Mouse (Mus musculus) kidney, postnatal 14 days (tissue): ENCODE data around the gene Klf13.

ENCODE experiments used
- DNase-seq: peaks from one replicate; pipeline ENCODE4 v3.0.0; 2022; ENCODE audit warnings: mixed read lengths

The Klf13 gene

DNA sequence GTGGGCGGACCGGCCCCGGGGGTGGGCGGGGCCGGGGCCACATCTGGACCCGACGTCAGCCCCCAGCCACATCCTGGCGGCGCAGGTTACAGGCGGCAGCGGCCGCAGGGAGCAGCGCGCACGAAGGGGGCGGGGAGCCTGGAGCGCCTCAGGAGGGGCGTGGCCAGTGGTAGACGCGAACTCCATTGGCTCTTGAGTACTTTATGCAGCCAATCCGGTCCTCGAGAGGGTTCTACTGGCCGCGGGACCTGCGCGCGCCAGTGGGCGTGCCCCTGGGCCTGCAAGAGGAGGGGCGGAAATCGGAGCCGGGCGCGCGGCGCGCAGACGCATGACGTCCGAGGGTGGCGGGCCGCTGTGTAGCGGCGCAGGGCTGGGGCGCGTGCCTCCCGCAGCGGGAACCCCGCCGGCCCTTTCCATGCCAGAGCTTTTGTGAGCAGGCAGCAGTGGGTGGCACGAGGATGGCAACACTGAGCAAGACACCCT lies at the start of gene Klf13:
Gene Klf13, minus strand, starts transcription at position 2 of the 483 bp plus-strand sequence.
- DNase-seq, result peak; percentile 99

DNA sequence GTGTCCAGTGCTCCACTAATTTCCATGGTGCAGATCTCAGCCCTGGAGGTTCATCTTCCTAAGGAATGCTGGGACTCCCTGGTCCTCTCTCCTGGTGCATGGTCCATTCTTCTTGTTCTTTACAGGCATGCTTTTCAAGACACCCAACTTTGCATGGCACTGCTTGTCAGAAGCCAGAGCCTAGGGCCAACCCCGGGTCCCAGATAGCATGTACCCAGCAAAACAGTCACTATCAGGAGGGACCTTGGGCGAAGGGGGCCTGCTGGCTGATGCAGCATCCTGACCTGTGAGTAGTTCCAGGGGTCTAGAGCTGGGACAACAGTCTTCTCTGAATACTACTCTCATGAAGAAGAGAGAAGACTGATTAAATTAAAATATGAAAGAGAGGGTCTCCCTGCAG lies 49.7 kb upstream of the Klf13 start:
- DNase-seq, result no peak

DNA sequence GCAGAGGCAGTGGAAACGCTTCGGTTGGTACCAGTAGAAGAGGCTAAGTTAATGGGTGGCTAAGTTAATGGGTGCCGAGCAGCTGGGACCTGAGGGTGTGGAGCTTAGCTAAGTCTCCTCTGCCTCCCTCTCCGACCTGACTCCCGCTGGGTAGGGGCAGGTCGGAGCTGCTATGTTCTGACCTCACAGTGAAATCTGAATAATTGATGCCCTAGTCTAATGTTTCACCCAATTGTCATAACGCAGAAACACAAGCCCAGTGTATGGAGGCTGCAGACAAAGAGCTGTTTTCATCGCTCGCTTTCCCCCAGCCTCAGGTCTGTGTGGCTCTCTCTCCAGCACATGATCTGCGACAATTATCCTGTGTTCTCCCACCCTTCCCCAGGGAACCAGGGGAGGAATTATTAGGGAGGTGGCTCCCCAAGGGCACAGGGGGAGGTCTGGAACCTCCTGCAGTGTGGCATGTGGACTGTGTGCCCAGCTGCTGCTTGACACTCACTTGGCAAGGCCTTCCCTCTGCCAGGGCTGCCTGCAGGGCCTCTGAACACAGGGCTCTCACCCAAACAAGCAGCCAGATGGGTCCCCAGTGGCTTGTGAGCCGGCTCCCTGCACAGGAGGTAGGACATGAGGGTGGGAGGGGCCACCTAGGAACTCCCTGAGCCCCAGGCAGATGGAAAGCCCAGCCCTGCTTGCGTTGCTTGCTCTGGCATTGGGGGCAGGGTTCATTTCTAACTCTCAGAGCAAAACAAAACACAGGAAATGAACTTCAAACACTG lies 47.9 kb upstream of the Klf13 start:
- peak; percentile 78 for DNase-seq

DNA sequence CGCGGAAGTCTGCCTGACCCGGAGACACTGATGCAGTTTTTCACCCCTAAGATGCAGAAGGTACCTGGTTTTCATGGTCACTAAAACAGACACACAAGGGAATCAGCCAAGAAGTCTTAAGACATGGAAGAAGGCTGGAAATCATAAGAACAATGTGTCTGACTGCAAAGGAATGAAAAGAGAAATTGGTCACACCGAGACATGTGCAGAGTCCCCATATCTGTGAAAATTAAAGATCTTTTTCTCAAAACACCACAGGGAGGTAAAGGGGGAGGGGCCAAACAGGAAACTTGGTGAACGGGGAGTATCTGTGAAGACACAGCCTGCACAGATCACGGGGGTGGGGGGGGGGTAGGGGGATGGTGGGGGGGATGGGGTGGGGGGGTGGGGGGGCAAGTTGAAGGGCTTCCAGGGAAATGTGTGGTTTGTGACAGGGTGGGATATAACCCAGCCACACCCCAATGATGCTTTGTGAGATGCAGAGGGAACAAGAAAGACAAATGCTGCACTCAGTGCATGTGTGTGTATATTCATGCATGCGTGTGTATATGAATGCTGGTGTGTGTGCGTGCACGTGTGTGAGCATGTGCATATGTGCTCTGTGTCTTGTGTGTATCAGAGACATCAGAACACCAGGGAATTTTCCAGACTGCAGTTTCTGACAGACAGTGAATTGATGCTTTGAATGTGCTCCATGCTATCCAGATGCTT lies 47.1 kb upstream of the Klf13 start:
- DNase-seq, result no peak

DNA sequence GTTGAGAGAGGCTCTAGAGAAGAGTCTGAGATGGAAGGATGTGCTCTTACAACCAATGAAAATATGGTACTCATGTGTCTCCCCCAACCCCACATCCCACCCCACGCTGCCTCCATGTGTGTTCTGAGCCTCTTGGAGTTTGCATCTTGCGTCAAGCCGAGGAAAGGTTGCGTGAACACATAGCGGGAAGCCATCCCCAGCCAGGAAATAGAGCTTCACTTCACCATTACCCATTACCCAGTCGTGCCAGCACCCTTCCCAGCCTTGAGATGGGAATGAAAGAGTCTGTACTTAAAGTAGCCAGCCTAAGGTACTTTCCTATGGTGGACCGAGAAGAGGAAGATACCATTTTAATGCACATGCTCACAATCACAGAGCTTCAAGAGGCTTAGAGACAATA lies 46.6 kb upstream of the Klf13 start:
- no peak for DNase-seq

DNA sequence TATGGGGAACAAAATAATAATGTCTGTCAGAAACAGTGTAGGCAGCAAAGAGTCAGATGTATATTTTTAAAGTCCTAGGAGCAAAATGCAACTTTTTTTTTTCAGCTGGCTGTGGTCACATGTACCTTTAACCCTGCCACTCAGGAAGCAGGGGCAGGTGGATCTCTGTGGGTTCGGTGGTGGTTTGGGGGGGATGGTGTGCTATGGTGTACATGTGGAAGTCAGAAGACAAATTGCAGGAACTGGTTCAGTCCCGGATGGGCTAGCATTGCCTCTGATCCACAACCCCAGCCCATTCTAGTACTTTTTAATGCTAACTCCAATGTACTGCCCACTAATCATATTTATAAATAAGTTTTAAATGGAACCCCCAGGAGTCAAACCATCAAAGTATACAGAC lies 45.6 kb upstream of the Klf13 start:
- DNase-seq, result no peak

DNA sequence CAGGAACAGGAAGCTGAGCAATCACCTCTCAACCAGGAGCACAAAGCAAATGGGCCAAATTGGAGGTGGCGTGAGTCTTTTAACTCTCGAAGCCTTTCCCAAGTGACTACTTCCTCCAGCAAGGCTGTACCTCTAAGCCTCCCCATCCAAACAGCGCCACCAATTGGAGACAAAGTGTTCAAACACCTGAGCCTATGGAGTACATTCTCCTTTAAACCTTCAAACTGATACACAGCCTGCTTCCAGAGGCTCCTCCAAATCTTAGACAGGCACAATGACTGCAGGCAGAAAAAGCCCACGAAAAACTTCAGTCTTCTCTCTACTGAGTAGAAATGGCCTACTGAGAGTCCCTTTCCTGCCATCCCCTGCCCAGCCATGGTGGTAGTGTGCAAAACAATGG lies 38.9 kb upstream of the Klf13 start:
- no peak for DNase-seq

DNA sequence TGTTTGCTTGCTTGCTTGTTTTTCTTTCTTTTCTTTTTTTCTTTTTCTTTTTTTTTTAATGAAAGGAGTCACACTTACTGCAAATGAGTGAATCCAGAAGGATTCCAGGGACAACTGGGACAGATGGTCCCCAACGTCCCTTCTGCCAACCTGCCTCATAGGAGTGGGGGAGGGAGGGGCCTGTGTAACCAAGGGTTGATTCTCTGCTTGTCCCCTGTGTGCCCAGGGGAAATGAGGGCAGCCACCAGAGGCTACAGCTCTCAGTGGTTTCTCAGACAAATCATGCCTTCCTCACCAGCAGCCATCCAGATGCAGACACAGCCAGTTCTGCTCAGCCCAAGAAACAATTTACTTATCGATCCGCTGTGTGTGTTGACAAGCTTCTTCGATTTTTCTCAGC lies 32.3 kb upstream of the Klf13 start:
- DNase-seq, result no peak

DNA sequence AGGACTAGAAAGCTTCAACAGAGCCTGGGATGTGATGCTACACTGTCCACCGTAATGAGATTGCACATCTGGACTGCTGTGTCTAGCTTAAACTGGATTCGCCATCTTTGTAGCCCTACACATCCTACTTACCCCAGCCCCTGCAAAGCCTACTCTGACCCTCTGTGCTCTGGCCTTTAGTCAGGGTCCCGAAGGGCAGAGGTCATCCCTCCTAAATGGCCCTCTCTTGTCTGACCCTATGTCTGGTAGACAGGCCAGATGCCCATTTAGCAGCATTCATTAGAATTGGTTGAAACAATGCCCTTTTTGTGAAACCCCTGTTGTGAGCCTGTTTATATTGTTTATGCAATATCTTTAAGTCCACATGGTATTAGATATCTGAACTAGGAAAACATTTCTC lies 31.2 kb upstream of the Klf13 start:
- DNase-seq, result no peak

DNA sequence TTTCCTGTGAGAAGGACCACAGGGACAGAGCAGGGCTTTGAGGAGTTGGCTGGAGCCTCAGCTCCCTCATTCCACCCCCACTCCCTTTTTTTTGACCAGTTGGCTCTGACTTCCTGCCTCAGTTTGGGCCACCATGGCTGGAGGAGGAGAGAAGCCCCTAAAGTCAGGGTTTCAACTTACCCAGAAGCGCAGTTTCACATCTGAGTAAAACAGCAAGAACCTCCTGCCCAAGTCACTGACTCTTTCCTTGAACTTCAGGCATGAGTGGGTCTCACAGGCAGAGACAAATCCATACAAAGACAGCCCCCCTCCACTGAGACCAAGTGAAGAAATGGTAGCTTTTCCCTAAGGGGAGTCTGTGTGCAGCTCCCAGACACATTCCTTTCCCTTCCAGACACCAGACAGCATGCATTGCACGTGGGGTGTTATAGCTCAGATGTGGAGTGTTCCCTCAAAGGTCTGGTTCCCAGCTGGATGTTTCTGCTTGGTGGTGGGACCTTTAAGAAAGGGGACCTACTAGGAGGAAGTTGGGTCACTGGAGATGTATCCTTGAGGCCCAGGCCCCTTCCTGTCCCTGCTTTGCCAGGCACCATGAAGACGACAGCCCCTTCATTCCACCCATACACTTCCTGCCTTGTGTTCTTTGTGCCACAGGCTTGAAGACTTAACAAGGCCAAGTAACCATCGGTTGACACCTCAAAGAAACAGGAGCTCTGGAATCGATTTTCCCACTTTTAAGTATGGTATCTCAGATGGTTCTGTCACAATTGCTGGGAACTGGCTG lies 27.1 kb upstream of the Klf13 start:
- DNase-seq, result no peak

DNA sequence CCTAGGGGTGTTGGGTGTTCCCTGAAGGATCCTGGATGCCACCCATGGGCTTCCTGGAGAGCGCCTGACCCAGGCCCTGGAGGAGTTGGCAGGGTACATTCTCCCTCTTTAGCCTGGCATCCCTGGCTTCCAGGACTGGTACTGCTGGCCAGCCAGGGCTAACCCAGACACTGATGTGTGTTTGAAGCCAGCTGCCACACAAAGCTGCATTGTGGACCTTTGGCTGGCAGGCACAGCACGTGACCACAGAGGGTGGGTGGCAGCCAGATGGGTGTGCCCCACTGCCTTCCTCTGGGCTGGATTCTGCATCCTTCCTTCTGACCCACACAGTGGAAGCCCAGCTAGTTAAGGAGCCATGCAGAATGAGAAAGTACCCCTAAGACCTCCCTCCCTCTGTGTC lies 26.4 kb upstream of the Klf13 start:
- DNase-seq, result peak; percentile 19

DNA sequence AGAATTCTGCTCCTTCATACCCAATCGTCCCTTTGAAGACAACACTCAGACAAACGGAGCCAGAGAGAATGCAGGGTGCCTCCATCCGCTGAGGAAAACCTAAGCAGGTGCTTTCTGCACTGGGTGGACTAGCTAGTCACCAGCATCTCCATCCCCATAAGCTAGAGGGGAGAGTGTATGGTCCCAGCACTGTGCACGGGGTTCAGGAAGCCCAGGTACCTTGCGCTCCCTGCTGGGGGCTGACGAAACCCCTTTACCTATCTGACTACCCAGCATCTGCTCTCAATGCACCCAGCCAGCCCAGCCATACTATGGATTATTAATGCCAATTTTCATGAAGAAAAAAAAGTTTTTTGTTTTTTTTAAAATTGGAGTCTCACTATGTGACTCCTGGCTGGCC lies 25.4 kb upstream of the Klf13 start:
- no peak for DNase-seq

DNA sequence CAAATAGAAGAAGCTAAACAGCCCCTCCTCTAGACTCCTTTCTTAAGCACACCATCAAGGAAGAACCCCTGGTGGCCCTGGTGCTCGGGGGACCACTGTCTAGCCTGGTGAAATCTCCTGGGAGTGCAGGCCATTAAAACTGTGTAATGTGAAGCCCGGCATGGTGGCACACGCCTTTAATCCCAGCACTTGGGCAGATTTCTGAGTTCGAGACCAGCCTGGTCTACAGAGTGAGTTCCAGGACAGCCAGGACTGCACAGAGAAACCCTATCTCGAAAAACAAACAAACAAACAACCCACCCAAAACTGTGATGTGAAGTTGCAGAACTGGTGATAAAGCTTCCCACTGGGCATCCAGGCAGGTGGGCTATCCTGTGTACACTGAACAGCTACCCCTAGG lies 24.9 kb upstream of the Klf13 start:
- DNase-seq, result no peak

DNA sequence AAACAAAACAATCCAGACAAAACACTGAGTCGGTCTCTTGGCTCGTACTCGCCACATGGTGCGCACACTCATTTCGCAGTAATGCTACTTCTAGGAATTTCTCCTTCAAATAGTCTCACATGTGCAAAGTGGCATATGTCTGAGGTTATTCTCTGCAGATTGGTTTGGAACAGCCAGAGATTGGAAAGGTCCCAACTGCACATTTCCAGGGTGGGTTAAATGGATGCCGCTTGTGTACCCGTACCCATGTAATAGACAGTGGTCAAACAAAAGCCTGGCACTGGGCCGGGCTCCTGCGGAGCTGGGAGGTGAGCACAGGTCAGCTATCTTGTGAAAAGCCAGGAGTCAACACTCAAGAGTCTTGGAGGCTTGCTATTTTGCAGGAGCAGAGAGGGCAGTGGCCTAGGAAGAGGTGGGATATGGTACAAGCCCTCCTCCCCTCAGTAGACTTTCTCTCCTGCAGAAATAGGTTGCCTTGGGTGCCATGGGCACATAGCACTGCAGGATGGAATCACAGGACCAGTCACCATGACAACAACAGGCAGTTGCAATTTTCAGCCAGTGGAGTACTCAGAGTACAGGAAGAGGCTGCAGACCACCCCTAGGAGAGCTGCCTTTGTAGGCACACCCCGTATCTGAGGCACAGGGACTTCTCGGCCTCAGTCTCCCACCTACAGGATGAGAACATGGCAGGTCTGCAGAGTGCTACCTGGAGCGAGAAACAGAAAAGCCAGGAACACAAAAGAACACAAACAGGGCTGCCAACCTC lies 19.3 kb upstream of the Klf13 start:
- DNase-seq, result no peak

DNA sequence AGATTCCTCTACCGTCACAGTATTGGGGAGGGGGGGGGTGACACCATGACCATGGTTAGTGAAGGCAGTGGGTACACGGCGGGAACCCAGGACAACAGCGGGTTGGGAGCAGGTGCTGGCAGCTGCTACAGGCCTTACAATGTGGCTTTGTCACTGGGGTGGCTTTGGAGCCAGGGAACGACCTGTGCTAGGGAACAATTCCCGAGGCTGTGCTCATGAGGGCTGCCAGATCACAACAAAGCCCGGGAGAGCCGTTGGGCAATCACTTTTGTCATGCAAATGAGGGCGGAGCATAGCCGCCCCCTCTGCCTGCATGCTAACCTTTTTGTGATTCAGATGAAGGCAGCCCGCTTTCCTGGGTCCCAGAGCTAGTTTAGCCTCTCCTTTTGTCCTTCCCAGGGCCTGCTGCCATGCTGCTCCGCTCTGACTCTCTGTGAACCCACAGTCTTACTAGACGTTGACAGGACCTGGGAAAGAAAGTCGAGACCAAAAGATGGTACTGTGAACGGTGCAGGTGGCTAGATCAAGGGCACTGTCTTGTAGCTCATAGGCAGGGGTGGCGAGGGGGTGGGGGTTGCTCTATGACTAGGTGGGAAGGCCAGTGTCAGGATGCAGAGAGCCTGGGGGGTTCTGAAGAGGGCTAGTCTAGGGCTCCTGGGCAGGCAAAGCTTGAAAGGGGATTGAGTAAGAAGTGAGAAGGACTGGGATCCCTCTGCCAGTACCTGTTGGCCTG lies 18.4 kb upstream of the Klf13 start:
- no peak for DNase-seq

DNA sequence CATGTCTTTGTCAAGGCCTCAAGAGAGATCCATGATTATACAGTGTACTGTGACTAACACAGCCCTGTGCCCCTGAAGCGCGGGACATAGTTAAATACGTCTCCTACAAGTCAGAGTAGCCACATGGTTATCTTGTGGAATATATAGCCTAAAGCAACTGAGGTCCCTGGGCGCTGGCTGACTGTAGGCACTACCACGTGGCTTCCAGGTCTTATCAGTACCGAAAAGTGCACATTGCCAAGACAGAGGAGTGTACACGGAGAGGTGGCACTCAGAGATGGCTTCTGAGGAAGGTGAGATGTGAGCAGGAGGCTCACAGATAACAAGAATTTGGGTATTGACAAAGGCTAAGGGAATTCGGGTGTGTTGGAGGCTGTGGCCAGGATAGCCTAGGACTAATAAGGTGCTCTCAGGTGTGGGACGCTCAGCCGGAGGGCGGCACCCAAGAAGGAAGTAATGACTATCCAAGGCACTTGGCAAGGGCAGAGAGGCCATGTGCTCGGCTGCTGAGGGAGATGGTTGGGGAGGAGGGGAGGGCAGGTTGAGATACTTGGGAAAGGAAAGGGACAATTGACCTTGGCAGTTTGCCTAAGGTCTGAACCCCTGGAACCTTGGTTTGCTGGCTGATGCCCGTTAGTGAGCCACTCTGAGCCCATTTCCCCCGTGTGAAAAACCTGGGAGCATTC lies 17.6 kb upstream of the Klf13 start:
- no peak for DNase-seq

DNA sequence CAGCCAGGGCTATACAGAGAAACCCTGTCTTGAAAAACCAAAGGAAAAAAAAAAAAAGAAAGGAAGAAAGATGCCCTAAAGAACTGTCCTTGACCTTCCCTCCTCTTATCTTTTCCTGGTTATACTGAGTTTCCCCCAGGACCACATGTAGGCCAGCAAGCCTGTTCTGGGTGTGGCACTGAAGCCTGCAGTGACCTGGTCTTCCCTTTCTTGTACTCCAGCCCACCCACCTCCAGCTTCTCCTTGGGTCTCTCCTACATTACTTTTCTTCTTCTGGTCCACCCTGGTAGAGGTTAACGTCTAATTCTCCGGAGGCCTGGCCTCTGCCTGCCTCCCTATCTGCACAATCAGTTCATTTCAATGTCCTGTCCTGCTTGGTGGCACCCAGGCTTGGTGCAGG lies 16.7 kb upstream of the Klf13 start:
- DNase-seq, result no peak

DNA sequence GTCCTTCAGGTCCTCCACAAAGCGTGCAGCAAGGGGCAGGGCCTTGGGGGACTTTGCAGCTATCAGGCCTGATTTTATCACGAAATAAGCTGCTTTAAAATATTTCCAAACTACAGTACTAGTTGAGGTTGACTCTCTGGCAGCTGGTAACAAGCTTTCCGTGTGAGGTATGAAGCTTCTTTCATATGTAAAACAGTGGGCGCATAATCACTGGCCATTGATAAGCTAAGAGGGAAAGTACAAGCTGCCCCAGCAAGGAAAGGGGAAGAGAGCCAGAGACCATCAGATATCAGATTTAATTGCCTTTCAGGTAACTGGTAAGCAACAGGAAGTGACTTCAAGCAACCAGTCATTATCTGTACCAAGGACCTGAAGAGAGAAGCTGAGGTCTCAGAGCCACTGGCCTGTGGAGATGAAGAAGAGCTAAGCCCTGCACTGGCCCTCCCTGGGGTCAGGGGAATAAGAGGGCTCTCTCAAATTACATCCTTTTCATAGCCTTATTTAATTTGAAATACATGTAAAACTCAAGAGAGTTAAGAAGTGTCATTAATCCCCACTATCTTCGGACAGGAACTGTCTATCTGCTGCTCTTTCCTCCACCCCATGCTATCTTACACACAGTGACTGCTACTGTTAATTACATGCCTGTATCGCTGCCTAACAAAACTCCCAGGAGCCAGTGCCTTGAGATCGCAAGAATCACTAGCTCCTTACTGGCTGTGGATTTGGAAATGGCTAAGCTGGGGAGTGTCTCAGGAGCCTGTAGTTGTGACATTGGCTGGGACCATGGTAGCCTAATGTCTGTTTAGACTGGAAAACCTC lies 13.6 kb upstream of the Klf13 start:
- no peak for DNase-seq

DNA sequence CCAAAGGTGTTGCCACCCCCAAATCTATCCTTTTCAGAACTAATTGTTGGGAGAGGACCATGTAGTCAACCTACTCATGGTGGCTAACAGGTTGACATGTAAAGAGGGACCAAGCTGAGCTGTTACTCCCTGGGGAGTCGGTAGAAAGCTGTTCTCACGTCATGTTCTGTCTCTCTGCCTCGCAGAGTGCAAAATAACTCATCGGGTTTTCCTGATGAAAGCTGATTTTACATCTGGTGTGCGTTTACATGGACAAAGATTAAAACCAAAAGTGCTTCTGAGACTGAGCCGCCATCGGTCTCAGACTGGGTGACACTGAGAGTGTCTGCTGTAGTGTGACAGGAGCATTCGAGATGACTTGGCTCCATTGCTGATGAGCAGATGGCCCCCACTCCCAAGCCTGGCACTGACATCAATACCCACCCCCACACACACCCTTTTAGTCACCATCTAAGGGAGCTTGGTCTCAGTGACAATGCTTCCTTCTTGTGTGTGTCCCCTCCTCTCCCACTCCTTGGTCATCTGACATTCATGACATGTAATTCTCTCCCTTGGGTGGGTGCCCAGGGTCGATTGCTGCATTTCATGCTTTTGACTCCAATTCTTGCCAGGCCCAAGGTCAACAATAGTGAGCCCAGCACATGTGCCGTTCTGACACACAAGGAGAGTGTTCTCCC lies 12.4 kb upstream of the Klf13 start:
- no peak for DNase-seq

DNA sequence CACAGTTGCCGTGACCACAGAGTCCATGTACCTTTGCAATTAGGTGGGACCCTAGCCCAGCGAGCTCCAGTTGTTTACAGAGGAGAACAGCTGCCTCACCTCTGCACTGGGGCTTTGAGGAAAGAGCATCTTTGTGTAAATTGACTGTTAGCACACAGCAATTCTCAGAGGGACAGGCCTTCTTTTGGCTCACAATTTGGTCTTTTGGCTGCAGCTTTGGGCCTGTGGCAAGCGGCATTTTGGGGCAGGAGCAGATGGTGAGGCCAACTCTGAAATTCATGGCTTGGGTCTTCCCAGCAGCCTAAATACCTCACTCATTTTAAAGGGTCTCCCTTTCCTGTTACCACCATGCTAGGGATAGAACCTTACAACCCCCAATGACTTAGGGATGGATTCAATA lies 10.5 kb upstream of the Klf13 start:
- DNase-seq, result no peak
